Mouse (Mus musculus) heart, embryonic 13.5 days (tissue): ENCODE data around the gene Fbln7. TPM values are rescaled to one million over a fixed set of nuclear protein-coding genes. Genes with fewer than 3 reads are reported as not detected.

Experiments
- ATAC-seq: fragments of 200-750 bp; cut with Nextera tagmentation; 2 replicates; pipeline ENCODE4 v1.8.0; 2017; ENCODE audit warnings: moderate TSS enrichment; ENCODE audit not compliant: insufficient number of reproducible peaks, low FRiP score, low TSS enrichment; ENCODE audit errors: extremely low read depth
- H3K27ac ChIP-seq: fragments of 300-500 bp; sonication (generic); replicated peaks from 2 replicates; pipeline ENCODE4 v1.5.1; 2015; ENCODE audit warnings: moderate library complexity, mild to moderate bottlenecking, inconsistent platforms
- H3K27me3 ChIP-seq: fragments of 300-500 bp; sonication (generic); replicated peaks from 2 replicates; pipeline ENCODE4 v1.6.1; 2015; ENCODE audit warnings: mild to moderate bottlenecking, inconsistent platforms
- H3K36me3 ChIP-seq: fragments of 300-500 bp; sonication (generic); 2 replicates; pipeline ENCODE4 v1.6.1; 2015; ENCODE audit warnings: mild to moderate bottlenecking, inconsistent platforms
- H3K4me1 ChIP-seq: fragments of 300-500 bp; sonication (generic); 2 replicates; pipeline ENCODE4 v1.6.1; 2015; ENCODE audit warnings: inconsistent platforms
- H3K4me2 ChIP-seq: fragments of 300-500 bp; sonication (generic); 2 replicates; pipeline ENCODE4 v1.6.1; 2015; ENCODE audit warnings: inconsistent platforms, mild to moderate bottlenecking, moderate library complexity
- H3K4me3 ChIP-seq: fragments of 300-500 bp; sonication (generic); 2 replicates; pipeline ENCODE4 v1.5.1; 2015; ENCODE audit warnings: moderate library complexity, mild to moderate bottlenecking, inconsistent platforms
- H3K9ac ChIP-seq: fragments of 300-500 bp; sonication (generic); 2 replicates; pipeline ENCODE4 v1.6.1; 2015; ENCODE audit warnings: inconsistent platforms, mild to moderate bottlenecking, moderate library complexity
- H3K9me3 ChIP-seq: fragments of 300-500 bp; sonication (generic); 2 replicates; pipeline ENCODE4 v1.6.1; 2016; ENCODE audit warnings: inconsistent platforms
- WGBS: fragments of 180-500 bp; shearing (Covaris S2); methylation state at CpG from one replicate; pipeline ENCODE4 v1.1.7; 2015; ENCODE audit warnings: mixed read lengths; 5-methylcytosine and 5-hydroxymethylcytosine counted together
- polyA plus RNA-seq: library from polyadenylated mRNA; unstranded; fragments of >200 nt; fragmentation: Nextera tagmentation; extraction: Ambion mirVana; gene quantifications from 2 replicates; pipeline ENCODE4 v1.2.1, GENCODE M21; 2015

The Fbln7 gene
- polyA plus RNA-seq, 1 experiment from 2014 or later, result 1.8 TPM

GRCm38 (mm10) chr2:128833435-128833834 is 29.3 kb upstream of the Fbln7 start:
- Histone ChIP-seq H3K4me2 (no peak overlapping the region), H3K36me3 (peaks cover 91% of the 10 kb centered on the region), H3K27me3 (no peaks in the 10 kb centered on the region), H3K27ac (no peak overlapping the region), H3K9me3 (no peaks in the 10 kb centered on the region), H3K4me1 (no peaks in the 10 kb centered on the region), H3K9ac (no peak overlapping the region), H3K4me3 (no peak overlapping the region)
- no peak for ATAC-seq
- 83% methylated on average over 2 of the region's 2 CpGs for WGBS

- ATAC-seq, result no peak
- H3K27ac ChIP-seq, result no peak overlapping the region
- no peaks in the 10 kb centered on the region for H3K9me3 ChIP-seq
- H3K4me1 ChIP-seq, result no peaks in the 10 kb centered on the region
- no peaks in the 10 kb centered on the region for H3K27me3 ChIP-seq
- H3K4me2 ChIP-seq, result no peak overlapping the region
- H3K36me3 ChIP-seq, result peaks cover 80% of the 10 kb centered on the region
- 84% methylated on average over 8 of the region's 8 CpGs for WGBS
- H3K4me3 ChIP-seq, result no peak overlapping the region
- no peak overlapping the region for H3K9ac ChIP-seq
Measured at GRCm38 (mm10) chr2:128837531-128837930, 25.2 kb upstream of the Fbln7 start.

GRCm38 (mm10) chr2:128838611-128839010 is 24.2 kb upstream of the Fbln7 start:
- Histone ChIP-seq H3K27me3 (no peaks in the 10 kb centered on the region), H3K36me3 (peaks cover 80% of the 10 kb centered on the region)
- 92% methylated on average over 3 of the region's 3 CpGs for WGBS

GRCm38 (mm10) chr2:128839501-128839900 is 23.3 kb upstream of the Fbln7 start:
- 57% methylated on average over 2 of the region's 2 CpGs for WGBS
- peaks cover 78% of the 10 kb centered on the region for H3K36me3 ChIP-seq
- no peak overlapping the region for H3K27ac ChIP-seq

More at GRCm38 (mm10) chr2:128838611-128839010, 24.2 kb upstream of the Fbln7 start:
- ATAC-seq, result no peak
- H3K4me3 ChIP-seq, result no peak overlapping the region
- no peak overlapping the region for H3K27ac ChIP-seq
- H3K9ac ChIP-seq, result no peak overlapping the region
- H3K4me2 ChIP-seq, result no peak overlapping the region
- no peaks in the 10 kb centered on the region for H3K9me3 ChIP-seq
- H3K4me1 ChIP-seq, result no peaks in the 10 kb centered on the region

GRCm38 (mm10) chr2:128842437-128842836 is 20.3 kb upstream of the Fbln7 start:
- peaks cover 78% of the 10 kb centered on the region for H3K36me3 ChIP-seq
- no peak overlapping the region for H3K9ac ChIP-seq
- no peak for ATAC-seq
- H3K4me3 ChIP-seq, result no peak overlapping the region
- no peak overlapping the region for H3K4me2 ChIP-seq
- no peaks in the 10 kb centered on the region for H3K27me3 ChIP-seq
- no peaks in the 10 kb centered on the region for H3K4me1 ChIP-seq
- H3K27ac ChIP-seq, result no peak overlapping the region
- 84% methylated on average over 8 of the region's 8 CpGs for WGBS
- H3K9me3 ChIP-seq, result no peaks in the 10 kb centered on the region

More at GRCm38 (mm10) chr2:128839501-128839900, 23.3 kb upstream of the Fbln7 start:
- H3K27me3 ChIP-seq, result no peaks in the 10 kb centered on the region
- H3K9me3 ChIP-seq, result no peaks in the 10 kb centered on the region
- ATAC-seq, result no peak
- no peak overlapping the region for H3K4me3 ChIP-seq
- no peaks in the 10 kb centered on the region for H3K4me1 ChIP-seq
- H3K4me2 ChIP-seq, result no peak overlapping the region
- no peak overlapping the region for H3K9ac ChIP-seq

- Histone ChIP-seq H3K4me2 (no peak overlapping the region), H3K27me3 (no peaks in the 10 kb centered on the region), H3K9ac (no peak overlapping the region), H3K9me3 (no peaks in the 10 kb centered on the region), H3K4me1 (peaks cover 25% of the 10 kb centered on the region), H3K4me3 (no peak overlapping the region), H3K36me3 (peaks cover 76% of the 10 kb centered on the region), H3K27ac (peak overlapping the region; percentile 69)
- ATAC-seq, result no peak
- 66% methylated on average over 2 of the region's 2 CpGs for WGBS
Measured at GRCm38 (mm10) chr2:128850036-128850435, 12.7 kb upstream of the Fbln7 start.

GRCm38 (mm10) chr2:128856673-128857072 is 6.1 kb upstream of the Fbln7 start:
- no peak overlapping the region for H3K4me3 ChIP-seq
- H3K4me2 ChIP-seq, result no peak overlapping the region
- 88% methylated on average over 1 of the region's 1 CpGs for WGBS
- no peak for ATAC-seq
- no peaks in the 10 kb centered on the region for H3K9me3 ChIP-seq
- H3K27ac ChIP-seq, result no peak overlapping the region
- H3K4me1 ChIP-seq, result peaks cover 2% of the 10 kb centered on the region; the same call in 1 of the 2 replicates
- H3K27me3 ChIP-seq, result no peaks in the 10 kb centered on the region
- H3K9ac ChIP-seq, result no peak overlapping the region
- peaks cover 21% of the 10 kb centered on the region for H3K36me3 ChIP-seq

GRCm38 (mm10) chr2:128858962-128859361 is 3.8 kb upstream of the Fbln7 start:
- H3K27me3 ChIP-seq, result peaks cover 18% of the 10 kb centered on the region
- H3K9me3 ChIP-seq, result no peaks in the 10 kb centered on the region
- H3K27ac ChIP-seq, result no peak overlapping the region
- no peak overlapping the region for H3K4me2 ChIP-seq
- H3K4me3 ChIP-seq, result no peak overlapping the region
- peaks cover under 1% of the 10 kb centered on the region for H3K4me1 ChIP-seq
- no peak for ATAC-seq
- no peaks in the 10 kb centered on the region for H3K36me3 ChIP-seq
- no peak overlapping the region for H3K9ac ChIP-seq
- 79% methylated on average over 6 of the region's 6 CpGs for WGBS

- ATAC-seq, result no peak
Measured at GRCm38 (mm10) chr2:128859861-128860260, 2.9 kb upstream of the Fbln7 start.

GRCm38 (mm10) chr2:128863777-128864331 is 1.1 kb downstream of the Fbln7 start:
- Histone ChIP-seq H3K4me1 (peaks cover 6% of the 10 kb centered on the region), H3K9me3 (no peaks in the 10 kb centered on the region), H3K9ac (peak overlapping the region; percentile 71), H3K4me2 (peak overlapping the region; percentile 85), H3K27ac (no peak overlapping the region), H3K4me3 (peak overlapping the region; percentile 56), H3K36me3 (no peaks in the 10 kb centered on the region), H3K27me3 (peaks cover 44% of the 10 kb centered on the region)
- under 1% methylated on average over 38 of the region's 38 CpGs for WGBS
- peak; percentile 61 for ATAC-seq

More at GRCm38 (mm10) chr2:128859861-128860260, 2.9 kb upstream of the Fbln7 start:
- Histone ChIP-seq H3K36me3 (no peaks in the 10 kb centered on the region), H3K4me2 (no peak overlapping the region), H3K4me3 (no peak overlapping the region), H3K9me3 (no peaks in the 10 kb centered on the region), H3K4me1 (peaks cover 6% of the 10 kb centered on the region), H3K27ac (no peak overlapping the region), H3K27me3 (peaks cover 25% of the 10 kb centered on the region), H3K9ac (no peak overlapping the region)
- WGBS, result 62% methylated on average over 3 of the region's 3 CpGs

- Histone ChIP-seq H3K4me3 (no peak overlapping the region), H3K4me2 (no peak overlapping the region), H3K9me3 (no peaks in the 10 kb centered on the region), H3K36me3 (no peaks in the 10 kb centered on the region), H3K9ac (no peak overlapping the region), H3K27ac (no peak overlapping the region), H3K27me3 (peaks cover 44% of the 10 kb centered on the region), H3K4me1 (peaks cover 9% of the 10 kb centered on the region)
- WGBS, result 28% methylated on average over 3 of the region's 3 CpGs
- no peak for ATAC-seq
Measured at GRCm38 (mm10) chr2:128865061-128865460, 2.3 kb downstream of the Fbln7 start.

GRCm38 (mm10) chr2:128871656-128872055 is 8.9 kb downstream of the Fbln7 start:
- no peak overlapping the region for H3K4me2 ChIP-seq
- H3K27me3 ChIP-seq, result peaks cover 1% of the 10 kb centered on the region; the same call in 1 of the 2 replicates
- H3K4me3 ChIP-seq, result no peak overlapping the region
- no peaks in the 10 kb centered on the region for H3K36me3 ChIP-seq
- WGBS, result 64% methylated on average over 8 of the region's 8 CpGs
- no peak for ATAC-seq
- H3K9me3 ChIP-seq, result no peaks in the 10 kb centered on the region
- H3K27ac ChIP-seq, result no peak overlapping the region
- no peak overlapping the region for H3K9ac ChIP-seq
- peaks cover 4% of the 10 kb centered on the region; the same call in 1 of the 2 replicates for H3K4me1 ChIP-seq
